Mouse (Mus musculus): ENCODE results near the gene Baiap2. TPM values are rescaled to one million over a fixed set of nuclear protein-coding genes. Genes with fewer than 3 reads are reported as not detected.

Baiap2 gene
- total RNA-seq, 2 experiments from 2014 or later, result 7.1 to 8.0 TPM

DNA sequence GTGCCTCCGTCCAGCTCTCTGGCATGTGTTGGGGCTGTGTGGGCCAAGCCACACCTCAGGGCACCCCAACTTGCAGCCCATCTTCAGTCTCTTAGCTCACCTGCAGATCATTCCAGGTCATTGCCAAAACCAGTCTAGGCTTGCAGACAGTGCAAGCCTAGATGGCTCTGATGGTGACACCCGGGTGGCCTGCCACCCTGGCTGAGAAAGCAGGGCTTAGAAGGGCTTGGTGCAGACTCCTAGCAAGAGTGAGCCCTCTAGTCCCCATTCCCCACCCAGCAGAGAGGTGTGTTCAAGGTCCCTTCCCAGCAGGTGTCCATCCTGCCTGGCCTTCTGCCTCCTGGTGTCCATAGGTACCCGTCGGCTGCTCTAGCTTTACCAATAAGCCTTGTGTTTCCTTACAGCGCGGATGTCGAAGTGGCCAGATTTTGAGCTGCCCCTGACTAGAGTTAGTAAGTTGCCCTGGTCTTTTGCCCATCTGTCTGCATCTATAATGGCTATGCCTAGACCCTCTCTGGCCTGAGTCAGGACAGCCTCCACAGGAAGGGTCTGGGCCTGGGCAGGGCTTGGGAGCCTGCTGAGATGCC lies 60.2 kb downstream of the Baiap2 start:
- intact Hi-C loops (cut with DNase I), result no loop called here
- no peak for DNase-seq (ENCODE audit: low spot score)

DNA sequence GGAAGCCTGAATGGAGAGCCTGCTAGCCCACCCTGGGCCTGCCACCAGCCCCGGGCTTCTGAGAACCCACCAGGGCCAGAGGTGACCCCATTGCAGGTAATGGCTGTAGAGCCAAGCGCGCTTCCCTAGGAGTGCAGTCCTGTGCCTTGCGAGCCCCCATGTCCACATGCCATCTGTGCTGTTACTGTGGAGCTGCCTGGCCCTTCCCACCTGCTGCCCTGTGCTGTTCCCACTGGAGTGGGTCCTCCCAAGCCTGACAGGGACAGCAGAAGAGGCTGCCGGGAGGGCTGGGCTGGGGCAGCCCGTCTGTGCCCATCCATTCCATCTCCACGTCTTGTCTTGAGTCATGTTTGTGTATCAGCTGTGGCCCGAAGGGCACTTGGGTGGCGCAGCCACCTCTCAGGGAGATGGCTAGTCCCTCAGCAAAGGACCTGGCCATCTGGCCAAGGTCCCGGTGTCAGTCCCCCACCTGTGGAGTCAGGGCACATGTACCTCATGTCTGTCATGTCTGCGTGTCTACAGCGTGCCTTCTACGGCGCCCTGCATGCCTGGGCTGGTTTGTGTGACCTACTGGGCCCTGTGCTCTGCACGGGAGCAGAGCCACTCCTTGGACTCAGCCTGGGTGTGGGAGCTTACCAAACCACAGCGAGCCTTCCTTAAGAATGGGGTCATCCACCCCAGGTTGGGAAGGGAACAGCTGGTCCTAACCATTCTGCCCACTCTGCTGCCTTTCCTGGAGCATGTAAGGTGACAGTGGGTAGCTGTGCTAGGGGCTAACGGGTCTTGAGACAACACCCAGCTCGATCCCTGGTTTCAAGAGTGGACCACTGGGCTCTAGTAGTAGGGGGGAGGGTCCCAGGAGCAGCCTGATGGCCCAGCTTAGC lies 63.1 kb downstream of the Baiap2 start:
- no peak for DNase-seq (ENCODE audit: low spot score)
- intact Hi-C loops (cut with DNase I), result no loop called here

DNA sequence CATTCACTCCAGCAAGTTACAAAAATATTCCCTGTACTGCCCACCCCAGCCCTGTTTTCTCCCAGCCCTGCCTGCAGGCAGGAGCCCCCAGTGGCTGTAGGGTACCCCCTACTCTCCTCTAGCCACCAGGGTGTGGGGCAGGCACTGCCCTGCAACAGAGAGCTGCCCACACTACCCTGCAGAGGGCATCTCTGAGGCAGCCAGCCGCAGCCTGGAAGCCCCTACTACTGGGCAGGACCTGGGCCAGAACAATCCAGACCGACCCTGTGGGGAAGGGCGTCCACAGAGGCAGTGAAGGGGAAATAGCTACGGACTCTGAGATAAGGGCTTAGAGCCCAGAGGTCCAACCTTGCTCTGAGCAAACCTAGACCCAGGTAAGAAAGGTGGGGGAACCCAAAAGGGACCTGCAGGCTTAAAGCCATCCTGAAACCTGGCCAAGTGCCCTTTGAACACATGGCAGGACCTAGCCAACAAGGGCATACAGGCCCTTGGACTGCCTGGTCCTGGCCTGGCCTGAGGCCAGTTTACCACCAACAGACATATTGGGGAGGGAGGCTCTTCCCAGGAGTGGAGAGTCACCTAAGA lies 65.0 kb downstream of the Baiap2 start:
- intact Hi-C loops (cut with DNase I), result no loop called here
- DNase-seq (ENCODE audit: low spot score), result no peak

DNA sequence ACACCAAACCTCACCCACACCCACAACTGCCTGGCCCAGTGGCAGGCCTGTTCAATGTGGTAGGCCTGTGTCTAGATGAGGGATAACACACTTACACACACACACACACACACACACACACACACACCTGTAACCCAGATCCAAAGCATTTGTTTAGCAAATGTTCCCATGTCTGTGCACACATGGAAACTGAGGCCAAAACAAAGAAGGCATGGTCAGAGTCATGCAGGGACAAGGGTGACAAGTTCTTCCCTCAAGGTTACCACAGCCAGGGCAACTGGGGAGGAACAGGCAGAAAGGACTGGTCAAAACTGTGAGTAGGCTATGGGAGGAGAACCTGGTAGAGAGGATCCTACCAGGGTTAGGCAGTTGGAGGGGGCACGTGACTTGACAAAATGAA lies 65.9 kb downstream of the Baiap2 start:
- DNase-seq (ENCODE audit: low spot score), result no peak
- intact Hi-C loops (cut with DNase I), result no loop called here

DNA sequence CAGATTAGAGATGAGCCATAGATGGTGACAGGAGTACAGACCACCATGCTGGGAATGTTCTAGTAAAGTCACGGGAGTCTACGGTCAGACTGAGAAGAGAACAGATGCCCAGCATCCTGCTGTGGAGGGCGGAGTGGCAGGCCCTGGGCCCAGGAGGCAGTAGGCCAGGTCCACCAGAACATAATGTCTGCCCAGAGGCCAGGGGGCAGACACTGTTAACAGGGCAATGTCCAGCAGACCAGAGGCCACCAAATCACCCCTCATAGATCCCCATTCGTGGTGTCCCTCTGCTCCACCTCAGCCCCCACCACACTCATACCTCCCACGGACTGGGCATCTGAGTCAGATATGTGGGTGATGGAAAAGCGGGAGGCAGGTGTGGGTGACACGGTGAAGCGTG lies 66.4 kb downstream of the Baiap2 start:
- no peak for DNase-seq (ENCODE audit: low spot score)
- intact Hi-C loops (cut with DNase I), result no loop called here

DNA sequence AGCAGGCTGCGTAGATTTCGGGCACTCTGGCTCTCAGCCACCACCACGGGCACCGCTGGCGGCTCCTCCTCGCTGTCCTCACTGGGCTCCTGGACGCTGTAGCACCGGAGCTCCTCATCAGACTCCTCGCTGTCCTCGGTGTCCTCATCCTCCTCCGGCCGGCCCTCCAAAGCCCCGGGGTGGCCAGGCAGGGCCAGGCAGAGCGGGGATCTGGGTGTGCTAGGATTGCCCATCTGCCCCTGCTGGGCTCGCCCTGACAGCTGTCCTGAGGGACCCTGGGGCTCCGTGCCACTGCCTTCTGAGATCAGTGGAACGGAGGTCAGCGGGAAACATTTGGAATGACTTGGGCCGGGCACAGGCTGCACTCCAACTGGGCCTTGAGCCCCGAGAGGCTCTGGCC lies 67.4 kb downstream of the Baiap2 start:
- intact Hi-C loops (cut with DNase I), result loop anchor here (10.0 kb wide), 1 partner anchor 55 kb away; no protein-coding TSS in a partner anchor
- no peak for DNase-seq (ENCODE audit: low spot score)

DNA sequence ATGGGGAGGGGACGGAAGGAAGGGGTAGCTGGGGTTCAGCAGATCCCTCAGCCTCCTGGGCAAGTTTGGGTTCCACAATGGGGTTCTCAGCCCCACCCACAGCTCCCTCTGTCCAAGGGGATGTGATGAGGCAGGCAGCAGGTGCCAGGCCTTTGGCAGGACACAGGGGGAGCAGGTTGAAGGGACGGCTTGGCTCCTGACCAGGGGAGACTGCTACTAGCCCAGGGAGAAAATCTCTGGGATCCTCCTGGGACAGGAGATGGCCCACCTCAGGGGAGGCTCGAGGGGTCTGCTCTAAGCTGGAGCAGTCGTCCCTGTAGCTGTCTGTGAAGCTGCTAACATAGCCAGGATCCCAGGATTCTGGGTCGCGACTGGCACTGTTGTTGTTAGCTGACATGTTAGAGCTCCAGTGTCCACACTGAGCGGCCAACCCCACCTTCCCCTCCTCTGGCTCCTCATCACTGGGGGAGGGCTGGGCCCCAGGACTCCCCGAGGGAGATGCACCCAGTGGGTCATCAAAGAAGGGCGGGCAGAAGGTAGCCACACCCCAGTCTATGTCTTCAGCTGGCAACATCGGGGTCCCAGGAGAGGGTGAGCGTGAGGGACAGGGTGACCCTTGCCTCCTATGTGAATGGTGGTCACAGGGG lies 68.7 kb downstream of the Baiap2 start:
- no peak for DNase-seq (ENCODE audit: low spot score)
- intact Hi-C loops (cut with DNase I), result loop anchor here (10.0 kb wide), 1 partner anchor 54 kb away; no protein-coding TSS in a partner anchor

DNA sequence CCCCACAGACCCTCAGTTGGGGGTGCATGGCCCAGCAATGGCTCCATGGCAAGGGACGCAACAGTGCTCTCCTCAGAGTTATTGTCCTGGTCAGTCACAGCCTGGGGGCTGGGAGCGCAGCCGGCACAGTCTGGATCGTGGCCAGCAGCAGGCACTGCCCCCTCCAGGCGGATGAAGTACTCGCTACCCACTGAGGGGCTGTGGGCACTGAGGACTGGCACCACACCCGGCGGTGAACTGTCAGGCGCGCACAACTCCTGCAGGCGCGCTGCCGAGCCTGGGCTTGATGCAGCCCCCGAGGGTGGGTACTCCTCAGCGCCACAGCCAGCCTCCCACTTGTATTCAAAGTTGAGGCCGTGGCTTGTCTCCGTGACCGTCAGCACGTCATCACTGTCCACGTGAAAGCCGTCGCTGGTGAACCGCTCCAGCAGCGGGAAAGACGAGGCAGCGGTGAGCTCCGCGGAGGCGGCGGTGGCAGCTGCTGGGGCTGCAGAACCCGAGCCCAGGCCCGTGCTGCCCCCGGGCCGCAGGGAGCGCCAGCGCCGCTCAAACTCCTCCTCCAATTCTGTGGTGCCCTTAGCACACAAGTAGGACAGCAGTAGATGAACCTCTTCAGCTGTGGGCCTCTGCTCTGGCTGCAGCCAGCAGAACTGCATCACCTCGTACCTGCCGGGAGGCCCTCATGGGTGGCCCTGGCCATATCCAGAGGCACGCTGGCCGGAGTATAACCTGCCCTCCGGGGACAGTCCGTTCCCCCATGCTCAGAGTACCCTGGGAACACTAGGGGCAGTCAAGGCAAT lies 69.4 kb downstream of the Baiap2 start:
- DNase-seq (ENCODE audit: low spot score), result no peak

DNA sequence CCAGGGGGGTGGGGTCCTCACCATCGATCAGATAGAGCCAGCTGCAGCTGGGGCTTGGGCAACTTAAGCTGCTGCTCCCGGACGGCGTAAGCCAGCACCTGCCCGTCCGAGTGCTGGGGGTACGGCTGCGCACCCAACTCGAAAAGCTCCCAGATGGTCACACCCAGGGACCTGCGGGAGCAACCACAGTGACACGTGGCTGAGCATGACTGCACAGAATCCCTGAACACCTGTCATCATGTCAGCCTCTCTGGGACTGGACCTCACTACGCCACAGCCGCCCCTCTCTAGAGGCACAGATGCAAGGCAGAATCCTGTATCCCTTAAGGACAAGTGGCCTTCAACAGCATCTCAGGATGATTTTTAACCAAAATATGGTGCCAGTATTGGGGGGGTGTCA lies 70.1 kb downstream of the Baiap2 start:
- intact Hi-C loops (cut with DNase I), result loop anchor here (1.0 to 10.0 kb wide), 2 partner anchors 52 to 89 kb away; no protein-coding TSS in a partner anchor
- DNase-seq (ENCODE audit: low spot score), result no peak

More for the DNA sequence above, 69.4 kb downstream of the Baiap2 start:
- intact Hi-C loops (cut with DNase I), result loop anchor here (10.0 kb wide), 1 partner anchor 53 kb away; no protein-coding TSS in a partner anchor

DNA sequence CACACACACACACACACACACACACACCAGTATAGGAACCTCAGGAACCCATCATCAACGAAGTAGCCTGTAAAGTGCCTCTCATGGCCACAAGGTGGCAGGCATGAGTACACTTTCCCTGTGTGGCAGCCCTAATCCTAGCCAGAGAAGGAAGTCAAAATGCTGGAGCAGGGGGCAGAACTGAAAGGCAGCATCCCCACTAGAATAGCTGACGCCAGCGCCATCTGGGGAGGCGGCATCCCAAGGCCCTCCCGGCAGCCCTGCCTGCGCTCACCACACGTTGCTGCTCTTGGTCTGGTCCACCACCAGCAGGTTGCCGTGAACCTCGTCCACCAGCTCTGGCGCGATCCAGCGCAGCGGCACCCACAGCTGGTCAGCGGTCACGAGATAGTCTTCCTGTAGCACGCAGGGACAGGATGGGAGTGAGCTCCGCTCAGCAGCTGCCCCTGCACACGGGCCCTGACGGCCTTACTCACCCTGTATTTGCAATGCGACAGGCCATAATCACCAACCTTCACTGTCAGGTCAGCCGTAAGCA lies 70.7 kb downstream of the Baiap2 start:
- peak; percentile 54 for DNase-seq (ENCODE audit: low spot score)
- intact Hi-C loops (cut with DNase I), result loop anchor here (1.0 to 10.0 kb wide), 2 partner anchors 52 to 88 kb away; no protein-coding TSS in a partner anchor

DNA sequence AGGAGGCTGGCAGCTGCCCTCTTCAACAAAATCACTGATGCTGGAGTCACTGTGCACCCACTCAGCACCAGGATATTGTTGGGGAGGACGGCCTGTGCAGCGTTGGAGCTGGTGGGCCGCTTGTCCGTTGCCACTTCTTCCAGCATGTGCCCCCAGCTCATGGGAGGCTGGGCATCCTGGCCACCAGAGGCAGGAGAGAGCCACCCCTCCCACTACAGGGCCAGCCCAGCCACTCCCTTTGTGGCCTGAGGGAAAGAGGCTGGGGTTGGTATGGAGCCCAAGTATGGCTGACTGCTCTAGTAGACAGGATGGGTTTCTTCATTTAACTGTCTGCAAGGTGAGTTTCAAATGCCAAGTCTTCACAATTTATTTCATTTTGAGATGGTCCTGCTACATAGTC lies 72.2 kb downstream of the Baiap2 start:
- no peak for DNase-seq (ENCODE audit: low spot score)
- intact Hi-C loops (cut with DNase I), result loop anchor here (10.0 kb wide), 1 partner anchor 50 kb away; no protein-coding TSS in a partner anchor

DNA sequence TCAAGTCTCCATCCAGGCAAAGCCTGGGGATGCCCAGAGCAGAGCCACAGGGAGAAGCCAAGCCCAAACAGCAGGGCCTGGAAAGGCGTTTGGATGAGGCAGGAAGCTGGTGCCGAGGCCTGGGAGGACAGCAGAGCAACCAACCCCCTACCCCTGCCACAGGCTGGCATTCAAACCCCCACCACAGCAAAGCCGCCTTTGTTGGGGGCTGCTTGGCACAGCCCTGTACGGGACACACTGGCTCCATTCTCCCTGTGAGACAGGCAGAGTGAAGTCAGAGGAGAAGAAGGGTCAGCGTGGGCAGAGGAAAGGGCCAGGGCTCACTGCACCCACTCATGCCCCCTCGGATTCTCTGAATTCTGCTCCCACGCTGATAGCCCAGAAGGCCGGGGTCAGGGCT lies 74.4 kb downstream of the Baiap2 start:
- intact Hi-C loops (cut with DNase I), result loop anchor here (10.0 kb wide), 1 partner anchor 48 kb away; no protein-coding TSS in a partner anchor
- DNase-seq (ENCODE audit: low spot score), result no peak

DNA sequence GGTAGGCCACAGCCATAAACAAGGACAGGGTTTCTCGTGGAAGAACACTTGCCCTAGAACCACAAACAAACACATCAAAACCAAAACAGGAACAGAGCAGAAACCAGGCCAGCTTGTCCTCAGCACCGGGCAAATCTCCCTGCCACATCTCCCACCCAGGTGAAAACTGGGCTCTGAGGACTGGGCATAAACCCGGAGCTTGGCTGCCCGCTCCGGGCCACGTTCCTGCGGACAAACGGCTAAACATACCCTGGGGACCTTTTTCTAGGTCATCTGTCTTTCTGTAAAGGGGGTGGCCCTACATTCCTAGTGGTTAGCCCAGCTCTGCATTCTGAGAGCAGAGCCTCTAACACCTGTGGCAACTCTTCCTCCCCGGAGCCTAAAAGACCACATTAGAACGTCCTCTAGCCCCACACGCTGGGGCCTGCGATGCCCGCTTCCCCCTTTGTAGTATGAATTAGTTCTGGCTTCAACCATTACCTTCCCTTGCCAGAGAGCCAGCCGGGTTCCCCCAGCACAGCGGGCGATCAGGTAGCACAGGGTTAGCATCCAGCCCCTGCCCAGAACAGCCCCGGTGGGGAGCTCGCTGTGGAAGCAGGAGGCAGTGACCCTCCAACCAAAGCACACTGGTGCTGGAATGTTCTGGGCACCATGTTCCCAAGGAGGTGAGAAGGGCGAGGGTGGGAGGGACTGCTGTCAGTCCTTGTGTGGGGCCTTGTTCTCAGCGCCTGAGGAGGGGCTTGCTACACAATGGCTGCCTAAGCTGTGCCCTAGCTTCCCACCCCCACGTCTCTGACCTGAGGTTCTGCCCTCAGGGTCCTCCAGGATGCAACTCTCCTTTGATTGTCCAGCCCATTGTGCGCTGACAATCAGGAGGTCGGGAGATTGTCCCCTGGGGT lies 77.2 kb downstream of the Baiap2 start:
- DNase-seq (ENCODE audit: low spot score), result no peak
- intact Hi-C loops (cut with DNase I), result loop anchor here (10.0 kb wide), 1 partner anchor 45 kb away; no protein-coding TSS in a partner anchor

DNA sequence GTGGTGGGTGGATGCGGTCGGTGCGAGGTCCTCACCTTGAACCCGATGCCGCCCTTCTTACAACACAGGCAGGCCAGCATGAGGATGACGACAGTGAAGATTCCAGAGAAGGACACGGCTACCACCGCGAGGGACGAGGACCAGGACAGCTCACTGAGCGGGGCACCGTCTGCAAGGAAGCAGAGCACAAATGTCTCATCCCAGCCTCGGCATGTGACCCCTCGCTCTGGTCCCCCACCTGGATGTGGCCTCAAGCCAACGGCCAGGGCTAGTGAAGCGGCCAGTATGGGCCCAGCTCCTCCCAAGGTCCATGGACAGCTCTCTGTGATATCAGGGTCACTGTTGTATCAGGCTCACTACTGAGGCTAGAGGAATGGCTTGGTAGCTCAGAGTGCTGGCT lies 78.8 kb downstream of the Baiap2 start:
- no peak for DNase-seq (ENCODE audit: low spot score)
- intact Hi-C loops (cut with DNase I), result no loop called here

DNA sequence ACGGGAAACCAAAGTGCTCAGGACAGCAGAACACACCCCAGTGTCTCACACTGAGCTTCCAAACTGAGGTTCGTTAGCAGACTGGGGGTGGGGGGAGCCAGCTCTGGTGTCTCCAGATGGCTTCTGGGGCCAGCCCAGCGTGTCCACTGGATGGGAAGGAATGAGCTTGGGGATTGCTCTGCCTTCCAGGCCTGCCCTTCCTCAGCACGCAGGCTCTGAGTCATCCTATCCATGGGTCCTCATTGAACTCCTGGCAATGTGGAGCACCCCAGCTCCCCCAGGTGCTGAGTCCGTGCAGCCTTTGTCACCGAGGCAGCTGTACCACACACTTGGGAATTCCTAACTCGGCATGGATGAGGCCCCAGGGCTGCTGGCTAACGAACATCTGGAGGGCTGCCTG lies 79.7 kb downstream of the Baiap2 start:
- intact Hi-C loops (cut with DNase I), result no loop called here
- DNase-seq (ENCODE audit: low spot score), result no peak

DNA sequence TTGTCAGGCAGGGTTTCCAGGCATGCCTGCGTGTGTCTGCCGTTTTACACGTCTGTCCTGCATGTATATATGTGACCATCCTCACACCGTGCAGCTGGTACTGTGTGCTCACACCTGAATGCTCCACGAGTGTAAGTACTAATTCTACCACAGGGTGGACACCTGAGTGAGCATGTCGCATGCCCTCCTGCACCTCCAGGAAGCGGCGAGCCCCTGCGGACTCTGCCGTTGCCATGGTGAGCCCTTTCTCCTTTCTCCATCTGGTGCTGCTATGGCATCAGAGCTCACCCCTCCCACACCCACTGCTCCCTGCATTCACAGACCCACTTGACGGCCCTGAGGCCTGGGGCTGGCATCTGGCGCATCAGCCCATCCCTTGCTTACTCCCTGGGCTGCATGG lies 80.3 kb downstream of the Baiap2 start:
- DNase-seq (ENCODE audit: low spot score), result no peak
- intact Hi-C loops (cut with DNase I), result no loop called here

DNA sequence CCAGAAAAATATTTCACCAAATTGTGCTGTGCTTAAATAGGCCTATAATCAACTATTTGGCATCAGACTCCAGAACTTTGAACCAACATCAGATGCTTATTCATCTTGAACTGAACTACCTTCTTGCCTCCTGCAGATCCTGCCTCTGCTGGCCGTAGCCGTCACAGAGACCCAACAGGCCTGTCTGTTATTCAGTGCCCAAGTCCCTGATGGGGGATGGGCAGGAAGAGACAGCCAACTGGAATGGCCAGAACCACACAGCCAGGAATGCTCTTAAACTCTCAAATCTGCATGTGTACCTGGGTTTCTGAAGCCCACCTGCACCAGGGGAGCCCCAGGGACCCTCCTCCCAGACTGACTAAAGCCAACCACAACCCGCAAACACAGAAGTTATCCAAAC lies 84.4 kb downstream of the Baiap2 start:
- intact Hi-C loops (cut with DNase I), result no loop called here
- no peak for DNase-seq (ENCODE audit: low spot score)

All from heart, postnatal 25 days (tissue).